Mouse (Mus musculus): Measurements from ENCODE around the gene Gpc6.
A peak's percentile ranks its signal among the peaks of the same experiment; 100 is the strongest.
"Not testable (repeated sequence)": the region's sequence is repeated elsewhere in the genome, so short reads cannot be mapped to it uniquely, and the experiment has no call there.

Gpc6 gene

DNA sequence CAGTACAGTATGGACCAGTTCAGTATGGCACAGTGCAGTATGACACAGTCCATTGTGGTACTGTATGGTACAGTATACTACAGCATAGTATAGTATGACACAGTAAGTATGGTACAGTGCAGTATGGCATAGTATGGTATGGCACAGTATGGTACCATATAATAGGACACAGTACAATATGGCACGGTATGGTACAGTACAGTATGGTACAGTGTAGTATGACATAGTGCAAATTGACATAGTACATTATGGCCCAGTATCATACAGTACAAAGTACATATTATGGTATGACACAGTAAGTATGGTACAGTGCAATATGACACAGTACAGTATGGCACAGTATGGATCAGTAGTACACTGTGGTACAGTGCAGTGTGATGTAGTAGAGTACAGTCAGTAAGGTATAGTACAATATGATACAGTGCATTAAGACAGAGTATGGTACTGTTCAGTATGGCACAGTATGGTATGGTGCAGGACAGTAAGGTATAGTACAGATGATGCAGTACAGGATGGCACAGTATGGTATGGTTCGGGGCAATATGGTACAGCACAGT, 521.6 kb downstream of the Gpc6 start:
- not testable (repeated sequence) for DNase-seq (ENCODE audit: inconsistent age in 2 of 2, low spot score in 1 of 2)

DNA sequence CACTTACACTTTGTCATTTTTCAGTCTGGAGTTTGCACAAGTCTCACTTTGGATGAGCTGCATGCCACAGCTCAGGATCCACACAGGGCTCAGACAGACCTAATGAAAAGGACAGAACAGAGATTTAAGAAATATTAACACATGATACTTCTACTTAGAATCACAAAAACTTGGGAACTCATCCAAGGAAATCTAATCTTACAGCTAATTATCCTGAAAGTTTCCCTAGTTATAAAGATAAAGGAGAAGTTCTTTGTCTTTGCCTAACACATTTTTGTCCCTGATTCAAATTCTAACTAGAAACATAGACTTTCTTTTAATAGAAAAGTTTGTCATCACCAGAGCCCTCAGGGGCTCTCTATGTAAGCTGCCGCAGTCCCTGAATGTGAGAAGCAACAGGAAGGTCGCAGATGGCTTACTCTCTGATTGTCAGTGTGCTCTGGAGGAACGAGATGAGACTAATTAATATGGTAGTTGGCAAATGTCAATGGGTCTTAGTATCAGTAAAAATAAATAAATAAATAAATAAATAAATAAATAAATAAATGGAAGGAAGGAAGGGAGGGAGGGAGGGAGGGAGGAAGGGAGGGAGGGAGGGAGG, 526.4 kb downstream of the Gpc6 start:
- DNase-seq (ENCODE audit: inconsistent age in 2 of 2, low spot score in 1 of 2): no peak

DNA sequence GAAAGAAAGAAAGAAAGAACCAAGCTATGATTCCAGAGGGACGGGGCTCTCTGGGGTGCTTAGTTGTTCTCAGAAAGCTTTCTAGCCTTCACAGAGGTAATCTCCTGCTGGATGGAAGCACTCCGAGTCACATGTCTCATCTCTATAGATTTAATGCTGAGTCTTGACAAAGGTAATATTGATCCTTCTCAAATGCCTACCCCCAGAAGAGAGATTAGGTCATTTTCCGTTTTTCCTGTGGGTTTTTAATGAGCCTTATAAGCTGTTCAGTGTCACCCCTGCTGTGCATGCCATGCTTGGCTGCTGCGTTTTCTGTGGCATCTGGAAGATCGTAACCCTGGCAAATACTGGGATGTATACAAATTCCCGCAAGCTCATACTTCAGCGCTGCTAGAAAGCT, 527.0 kb downstream of the Gpc6 start:
- DNase-seq (ENCODE audit: inconsistent age in 2 of 2, low spot score in 1 of 2): no peak

DNA sequence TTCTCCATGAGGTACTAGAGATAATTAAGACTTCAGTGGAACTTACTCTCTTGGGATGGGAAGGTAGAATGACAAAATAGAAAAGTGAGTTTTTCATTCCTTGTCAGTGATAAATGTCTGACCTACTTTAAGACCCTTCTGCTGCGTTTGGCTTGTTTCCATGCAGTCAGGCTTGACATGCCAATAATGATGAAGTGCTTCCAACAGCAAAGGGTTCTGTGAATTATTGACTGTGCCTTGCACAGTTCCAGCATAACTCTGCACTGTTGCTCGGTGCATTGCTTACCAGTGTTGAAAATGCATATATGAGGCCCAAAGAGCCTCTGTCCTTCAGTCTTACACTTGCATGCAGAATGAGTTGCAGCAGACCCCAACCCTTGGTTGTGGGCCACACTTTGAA, 548.3 kb downstream of the Gpc6 start:
- DNase-seq (ENCODE audit: inconsistent age in 2 of 2, low spot score in 1 of 2): no peak

DNA sequence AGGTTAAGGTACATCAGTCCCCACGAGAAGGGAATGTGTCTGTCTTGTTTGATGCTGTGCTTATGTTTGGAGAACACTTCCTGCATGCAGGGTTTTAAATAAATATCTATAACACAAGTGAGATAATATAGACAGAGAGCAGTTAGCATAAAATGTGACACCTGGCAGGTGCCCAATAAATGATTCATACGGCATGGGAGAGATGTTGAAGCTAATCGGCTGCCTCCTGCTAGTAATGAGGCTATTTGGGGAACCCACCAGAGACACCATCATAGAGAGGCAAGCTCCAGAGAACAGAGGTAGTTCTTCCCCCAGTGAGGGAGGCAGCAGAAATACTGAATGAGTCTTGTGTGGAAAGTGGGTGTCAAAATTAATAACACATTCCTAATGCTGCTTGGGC, 553.8 kb downstream of the Gpc6 start:
- DNase-seq (ENCODE audit: inconsistent age in 2 of 2, low spot score in 1 of 2): no peak

DNA sequence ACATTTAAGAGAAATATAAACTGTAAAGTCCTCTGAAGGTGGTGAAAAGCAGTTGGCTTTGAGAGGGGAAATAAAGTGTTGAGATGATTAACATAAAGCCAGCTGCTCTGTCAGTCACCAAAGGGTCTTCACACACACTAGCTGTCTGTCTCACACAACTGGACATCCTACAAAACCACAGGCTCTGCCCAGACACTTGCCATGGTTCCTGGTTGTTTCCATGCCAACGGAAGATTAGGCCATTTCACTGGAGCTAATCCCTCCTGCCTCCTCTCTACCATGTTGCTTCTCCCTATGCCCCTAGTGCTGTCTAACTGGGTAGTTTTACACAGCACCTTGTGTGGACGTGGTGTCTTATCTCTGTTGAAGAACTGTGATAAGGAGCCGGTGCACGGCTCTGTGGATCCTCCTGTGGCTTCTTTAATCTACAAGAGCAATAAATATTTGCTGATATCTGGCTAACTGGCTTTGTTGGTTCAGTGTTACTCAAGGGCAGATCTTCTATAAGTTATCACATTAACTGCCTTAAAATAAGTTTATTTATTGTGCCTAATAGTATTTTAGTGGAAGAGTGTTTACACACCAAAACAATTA, 562.1 kb downstream of the Gpc6 start:
- DNase-seq (ENCODE audit: inconsistent age in 2 of 2, low spot score in 1 of 2): no peak

DNA sequence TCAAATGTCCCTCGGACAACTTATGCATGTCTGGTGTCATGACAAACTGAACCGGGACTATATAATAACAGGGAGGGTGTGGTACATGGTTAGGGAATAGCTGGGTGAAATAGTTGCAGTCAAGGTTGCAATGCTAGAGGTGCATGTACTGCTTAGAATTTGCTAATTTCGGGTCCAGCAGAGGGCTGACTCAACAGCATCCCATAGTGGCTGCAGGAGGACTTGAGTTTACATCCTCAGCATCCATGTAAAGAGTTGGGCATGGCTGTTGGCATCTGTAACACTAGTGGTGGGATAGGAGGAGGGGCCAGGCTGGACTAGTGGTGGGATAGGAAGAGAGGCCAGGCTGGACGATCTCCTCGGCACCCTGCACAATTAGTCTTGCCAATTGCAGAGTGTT, 565.4 kb downstream of the Gpc6 start:
- DNase-seq (ENCODE audit: inconsistent age in 2 of 2, low spot score in 1 of 2): no peak

DNA sequence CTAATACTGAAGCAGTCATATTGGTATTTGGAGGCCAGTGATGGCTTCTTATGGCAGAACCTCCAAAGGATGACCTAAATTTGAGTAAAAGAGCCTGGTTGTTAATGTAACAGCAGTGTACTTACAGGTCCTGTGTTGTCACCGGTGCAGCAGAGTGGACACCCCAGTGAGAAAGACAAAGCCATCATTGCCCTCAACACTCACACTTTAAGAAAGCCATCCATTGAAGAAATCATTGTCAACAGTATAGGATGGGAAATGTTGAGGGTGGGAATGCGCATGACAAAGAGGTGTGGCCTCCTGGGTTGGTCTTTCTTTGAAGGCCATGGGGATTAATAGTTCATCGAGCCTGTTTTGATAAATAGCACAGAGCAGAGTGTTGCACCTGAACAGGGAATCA, 570.0 kb downstream of the Gpc6 start:
- DNase-seq (ENCODE audit: inconsistent age in 2 of 2, low spot score in 1 of 2): no peak

DNA sequence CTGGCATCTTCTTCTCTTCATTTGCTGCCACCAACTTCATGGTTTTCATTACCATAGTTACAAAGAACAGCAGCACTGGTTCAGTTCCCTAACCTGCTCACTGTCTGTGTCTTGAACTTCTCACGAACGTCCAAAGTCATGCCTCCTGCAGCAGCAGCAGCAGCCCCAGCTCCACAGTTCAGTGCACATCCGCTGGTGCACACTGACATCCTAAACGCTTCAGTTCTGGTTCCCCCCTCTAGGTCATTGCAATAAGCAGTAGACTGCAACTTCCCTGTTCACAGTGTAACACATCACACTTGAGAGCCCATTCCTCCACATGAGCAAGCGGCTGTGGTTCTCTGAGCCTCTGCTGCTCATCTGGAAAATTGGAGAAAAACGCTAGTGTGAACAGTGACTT, 573.7 kb downstream of the Gpc6 start:
- no peak for DNase-seq (ENCODE audit: inconsistent age in 2 of 2, low spot score in 1 of 2)

DNA sequence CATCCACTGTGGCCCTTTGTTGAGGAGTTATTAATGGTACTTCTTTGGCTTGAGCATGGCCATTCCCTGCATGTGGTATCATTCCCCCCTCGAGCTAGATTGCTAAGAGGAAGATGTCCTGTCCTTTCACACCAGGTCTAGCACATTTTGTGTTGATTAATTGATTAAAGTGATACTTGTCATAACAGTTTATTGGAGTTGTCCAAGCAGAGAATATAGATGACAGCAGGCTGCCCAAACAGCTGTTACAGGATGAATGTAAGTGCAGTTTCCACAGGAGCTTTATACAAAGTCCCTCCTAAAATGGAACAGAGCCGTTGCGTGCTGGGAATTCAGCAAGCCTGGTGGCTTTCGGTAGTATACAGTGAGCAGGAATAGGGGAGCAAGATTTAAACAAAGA, 574.2 kb downstream of the Gpc6 start:
- no peak for DNase-seq (ENCODE audit: inconsistent age in 2 of 2, low spot score in 1 of 2)

DNA sequence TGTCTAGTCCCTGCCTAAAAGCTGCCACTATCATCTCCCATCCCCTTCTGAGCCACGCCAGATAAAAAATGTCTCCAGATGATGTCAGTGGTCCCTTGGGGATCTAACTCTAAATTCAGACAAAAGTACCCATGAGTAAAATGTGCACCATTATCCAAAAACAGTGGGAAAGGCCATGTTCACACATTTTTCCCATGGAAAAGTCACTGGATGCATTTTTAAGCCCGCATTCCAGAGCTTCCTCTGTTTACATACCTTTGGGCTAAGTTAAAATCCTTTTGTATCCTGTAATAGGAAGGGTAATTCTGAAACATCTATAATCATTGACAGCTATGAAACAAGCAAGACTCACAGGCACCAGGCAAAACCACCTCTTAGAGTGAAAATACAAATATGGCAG, 589.7 kb downstream of the Gpc6 start:
- DNase-seq (ENCODE audit: inconsistent age in 2 of 2, low spot score in 1 of 2): no peak

DNA sequence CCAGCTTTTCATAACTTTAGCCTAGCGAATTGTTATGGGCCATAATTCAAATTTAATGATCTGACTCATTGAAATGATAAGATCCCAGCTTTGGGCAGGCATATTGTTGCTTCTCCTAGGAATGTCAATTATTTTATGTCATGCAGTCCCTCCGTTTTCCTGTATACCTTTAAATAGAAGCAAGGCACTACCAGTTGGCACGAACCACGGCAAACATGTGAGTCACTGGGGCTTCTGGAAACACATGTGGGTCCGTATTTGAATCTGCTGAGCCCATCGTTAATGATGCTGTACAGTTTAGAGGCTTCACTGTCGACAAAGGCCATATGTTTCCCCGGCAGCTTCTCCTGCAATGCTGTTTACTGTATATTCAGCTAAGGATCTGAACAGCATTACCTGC, 594.5 kb downstream of the Gpc6 start:
- peak; percentile 9 to 69 for DNase-seq (ENCODE audit: inconsistent age in 2 of 2, low spot score in 1 of 2)

DNA sequence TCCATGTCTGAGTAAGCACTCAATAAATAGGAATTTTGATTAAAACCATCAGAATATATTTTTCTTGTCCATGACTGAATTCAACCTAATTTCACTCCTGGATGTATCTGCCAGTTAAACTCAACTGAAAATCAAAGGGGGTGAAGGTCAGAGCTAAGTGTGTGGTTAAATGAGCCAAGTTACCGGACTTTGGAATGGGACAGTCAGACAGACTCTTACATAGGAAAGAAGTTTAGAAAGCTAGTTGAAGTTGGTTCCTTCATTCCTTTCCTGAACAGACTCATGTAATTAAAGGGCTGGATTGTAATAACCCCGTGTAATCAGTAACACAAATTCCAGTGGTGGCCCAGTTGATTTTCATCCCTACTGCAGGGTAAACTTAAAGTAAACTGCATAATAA, 595.6 kb downstream of the Gpc6 start:
- DNase-seq (ENCODE audit: inconsistent age in 2 of 2, low spot score in 1 of 2): no peak

DNA sequence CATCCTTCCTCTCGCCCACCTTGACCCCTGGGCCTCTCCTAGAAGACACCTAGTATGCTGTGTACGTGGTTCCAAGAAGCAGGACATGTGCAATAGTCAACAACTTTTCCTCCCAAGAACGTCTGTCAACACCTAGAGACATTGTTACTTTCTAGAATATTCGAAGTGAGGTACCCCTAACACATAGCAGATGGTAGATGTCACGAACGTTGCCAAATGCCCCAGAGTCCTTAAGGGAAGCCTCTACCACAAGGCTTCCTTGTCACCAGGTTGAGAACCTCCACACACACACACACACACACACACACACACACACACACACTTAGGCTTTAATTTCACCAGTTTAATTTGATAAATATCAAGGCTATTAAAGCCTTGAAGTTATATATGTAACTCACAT, 600.0 kb downstream of the Gpc6 start:
- DNase-seq (ENCODE audit: inconsistent age in 2 of 2, low spot score in 1 of 2): no peak

DNA sequence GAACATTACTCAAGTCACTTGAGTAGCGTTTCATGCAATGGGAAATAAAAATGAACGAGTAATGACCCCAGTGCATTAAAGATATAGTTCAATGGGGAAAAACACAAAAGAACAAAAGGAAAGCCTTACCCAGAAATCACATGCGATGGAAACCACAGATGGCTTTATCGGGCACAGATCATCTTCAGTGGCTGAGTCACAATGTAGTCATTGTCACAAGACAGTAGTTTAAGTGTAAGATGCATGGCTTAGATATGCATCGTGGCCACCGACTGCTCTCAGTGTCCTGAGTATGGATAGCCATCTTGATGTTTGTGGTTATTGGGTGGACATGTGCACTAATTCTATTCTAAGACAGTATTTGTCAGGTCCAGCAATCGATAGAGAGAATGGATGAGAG, 601.9 kb downstream of the Gpc6 start:
- DNase-seq (ENCODE audit: inconsistent age in 2 of 2, low spot score in 1 of 2): no peak

DNA sequence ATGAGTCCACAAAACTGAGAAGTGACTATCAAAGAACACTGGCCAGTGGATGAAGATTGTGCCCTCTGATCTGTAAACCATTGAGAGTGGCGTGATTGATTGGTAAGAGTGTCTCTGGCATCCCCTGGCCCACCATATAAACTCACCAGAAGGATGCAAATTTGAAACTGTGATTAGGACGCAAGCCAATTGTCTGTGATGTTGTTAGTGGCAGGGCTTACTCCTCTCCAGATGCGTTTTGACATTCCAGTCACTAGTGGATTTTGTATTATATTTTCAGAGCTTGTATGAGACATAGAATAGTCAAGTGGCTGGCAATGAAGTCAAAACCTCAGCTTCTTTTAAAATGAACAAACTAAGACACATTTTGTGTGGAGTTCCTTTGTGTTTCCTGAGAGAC, 604.3 kb downstream of the Gpc6 start:
- no peak for DNase-seq (ENCODE audit: inconsistent age in 2 of 2, low spot score in 1 of 2)

DNA sequence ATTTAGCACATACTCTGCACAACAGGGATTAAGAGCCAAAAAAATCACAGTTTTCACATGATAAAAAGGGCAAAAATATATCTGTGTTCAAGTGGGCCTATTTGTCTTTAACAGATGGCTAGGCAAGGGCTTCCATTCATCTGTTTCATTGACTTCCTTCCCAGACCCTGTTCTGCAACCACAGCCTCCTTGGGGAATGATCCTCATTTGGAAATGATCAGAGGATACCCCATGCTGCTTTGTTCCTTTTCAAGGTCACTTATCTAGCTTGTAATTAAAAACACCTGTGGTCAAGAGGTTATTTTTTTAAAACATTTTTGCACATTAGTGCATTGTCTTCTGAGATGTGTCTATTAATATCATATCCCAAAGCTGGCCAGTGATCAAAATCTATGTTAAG, 627.7 kb downstream of the Gpc6 start:
- no peak for DNase-seq (ENCODE audit: inconsistent age in 2 of 2, low spot score in 1 of 2)

DNA sequence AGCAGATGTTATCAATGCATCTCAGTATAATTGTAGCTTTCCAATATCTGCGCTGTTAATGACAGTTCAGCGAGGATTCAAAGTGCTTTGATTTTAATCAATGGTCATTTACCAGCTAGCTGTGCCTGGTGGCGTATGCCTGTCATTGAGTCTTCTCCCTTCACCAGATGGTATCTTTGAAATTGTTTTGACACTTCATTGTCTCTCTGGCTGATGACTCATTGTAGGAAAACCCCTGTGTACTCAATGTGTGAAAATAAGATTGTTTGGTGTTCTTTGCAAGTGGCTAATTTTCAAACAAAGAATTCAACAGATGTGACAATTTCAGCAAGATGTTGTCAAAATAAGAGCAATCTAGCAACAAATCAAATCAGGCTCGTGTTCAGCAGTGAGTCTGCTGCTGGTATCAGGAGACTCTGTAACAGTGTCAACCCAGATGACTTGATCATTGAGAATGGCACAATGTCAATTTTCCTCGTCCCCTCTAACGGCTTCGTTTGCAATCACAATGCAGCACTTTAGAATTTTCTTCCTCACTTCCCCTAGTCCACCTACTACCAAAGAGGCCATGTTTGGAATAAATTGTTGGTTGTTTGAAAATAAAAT, 631.7 kb downstream of the Gpc6 start:
- no peak for DNase-seq (ENCODE audit: inconsistent age in 2 of 2, low spot score in 1 of 2)

DNA sequence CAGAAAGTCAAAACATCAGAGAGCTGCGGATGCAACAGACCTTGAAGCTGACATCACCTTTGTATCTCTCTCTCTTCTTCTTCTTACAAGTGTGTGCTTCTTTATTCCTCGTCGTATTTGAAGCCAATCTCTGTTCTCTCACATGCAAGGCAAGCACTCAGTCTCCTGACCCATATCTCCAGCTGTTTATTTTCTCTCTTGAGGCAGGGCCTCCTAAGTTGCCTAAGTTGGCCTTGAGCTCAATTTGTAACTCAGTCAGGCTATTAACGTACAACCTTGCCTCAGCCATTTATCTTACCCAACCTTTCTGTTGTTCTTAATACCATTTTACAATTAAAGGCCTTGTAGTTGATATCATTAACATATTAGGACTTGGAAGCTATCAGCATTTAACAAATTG, 637.0 kb downstream of the Gpc6 start:
- DNase-seq (ENCODE audit: inconsistent age in 2 of 2, low spot score in 1 of 2): peak in 1 of 2 experiments; percentile 65

DNA sequence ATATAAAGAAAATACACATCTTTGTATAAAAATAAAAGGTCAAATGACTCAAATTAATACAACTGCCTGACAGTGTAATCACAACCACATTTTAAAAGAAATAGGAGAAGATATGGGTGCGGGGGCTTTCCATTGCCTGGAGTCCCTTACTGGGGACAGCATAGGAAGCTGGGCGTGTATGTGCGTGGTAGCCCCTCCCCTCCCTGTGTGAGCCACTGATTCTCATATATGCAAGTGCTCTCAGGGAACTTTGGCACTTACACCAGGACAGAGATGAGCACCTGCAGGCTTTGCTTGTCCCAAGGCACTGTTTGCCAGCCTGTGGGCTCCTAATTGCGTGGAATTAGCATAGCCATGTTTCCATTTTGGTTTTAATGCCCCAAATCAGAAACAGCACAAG, 644.2 kb downstream of the Gpc6 start:
- DNase-seq (ENCODE audit: inconsistent age in 2 of 2, low spot score in 1 of 2): no peak

DNA sequence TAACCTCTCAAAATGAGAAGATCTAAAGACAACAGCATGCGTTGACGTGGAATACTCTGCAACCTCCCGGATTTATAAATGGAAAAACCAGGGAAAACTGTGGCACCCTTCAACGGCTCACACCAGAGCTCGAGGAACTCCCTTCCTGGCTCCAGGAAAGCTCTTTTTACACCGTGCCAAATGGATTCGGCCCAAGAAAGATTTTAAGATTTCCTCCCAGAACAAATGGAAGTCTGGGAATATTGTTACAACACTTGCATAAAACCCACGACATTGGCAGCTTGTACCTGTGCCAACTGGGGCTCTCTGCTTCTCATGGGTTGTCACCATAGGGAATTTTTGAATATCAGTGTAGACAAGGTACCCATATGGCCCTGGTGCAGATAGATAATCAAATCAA, 647.1 kb downstream of the Gpc6 start:
- no peak for DNase-seq (ENCODE audit: inconsistent age in 2 of 2, low spot score in 1 of 2)

DNA sequence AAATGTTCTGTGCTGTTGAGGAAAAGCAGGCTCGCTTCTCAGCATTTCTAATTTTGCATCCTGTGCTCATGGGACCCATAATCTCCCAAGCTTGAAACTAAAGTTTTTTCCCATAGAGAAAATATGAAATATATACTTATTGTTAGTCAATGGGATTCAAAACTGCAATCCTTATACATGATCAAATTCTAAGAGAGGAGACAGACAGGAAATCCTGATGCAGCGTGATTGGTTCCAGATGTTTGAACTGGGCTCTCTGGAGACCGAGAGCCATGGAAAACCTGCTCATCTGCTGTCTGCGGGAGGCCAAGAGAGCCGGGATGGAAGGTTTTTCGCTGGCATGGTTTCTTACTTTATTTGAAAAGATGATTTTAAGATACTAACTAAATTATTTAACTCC, 649.1 kb downstream of the Gpc6 start:
- no peak for DNase-seq (ENCODE audit: inconsistent age in 2 of 2, low spot score in 1 of 2)

DNA sequence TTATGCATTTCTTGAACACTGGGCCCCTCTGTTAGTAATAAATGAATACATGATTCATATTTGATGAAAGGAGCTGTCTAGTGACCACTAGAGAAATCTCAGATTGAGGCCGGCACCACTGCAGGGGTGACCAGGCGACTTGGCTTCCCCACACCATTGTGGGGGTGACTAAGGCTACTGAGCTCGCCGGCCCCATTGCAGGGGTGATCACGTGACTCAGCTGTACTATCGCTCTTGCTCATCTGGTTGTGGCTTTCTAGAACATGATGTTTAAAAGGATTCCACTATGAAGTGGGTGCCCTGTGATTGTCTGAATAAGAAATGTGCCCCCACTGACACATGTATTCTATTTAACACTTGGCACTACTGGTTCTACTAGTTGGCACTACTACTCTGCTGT, 656.6 kb downstream of the Gpc6 start:
- DNase-seq (ENCODE audit: inconsistent age in 2 of 2, low spot score in 1 of 2): no peak
